Mouse (Mus musculus): Measurements from ENCODE around the gene Adck2. TPM values are rescaled to one million over a fixed set of nuclear protein-coding genes. Genes with fewer than 3 reads are reported as not detected.

Adck2 gene
- polyA plus RNA-seq, 1 experiment, result 26.2 TPM

- Histone ChIP-seq H3K27ac (ENCODE audit: insufficient read depth, low read length) (no peak overlapping the region), H3K4me3 (ENCODE audit: insufficient read depth, low read length) (no peak overlapping the region), H3K4me1 (ENCODE audit: control insufficient read depth, insufficient read depth, low read length) (peaks cover 2% of the 10 kb centered on the region)
- TF ChIP-seq CTCF (IDR thresholded peaks at IDR 0.05; ENCODE audit: extremely low read depth, insufficient read depth, low read length), result no peak
- no peak for TF ChIP-seq POLR2A (IDR thresholded peaks at IDR 0.05; ENCODE audit: extremely low read depth, insufficient read depth, low read length)
Observed at GRCm38 (mm10) chr6:39606862-39607261, 33.2 kb downstream of the Adck2 start.

GRCm38 (mm10) chr6:39607365-39607764, 33.7 kb downstream of the Adck2 start:
- Histone ChIP-seq H3K27ac (ENCODE audit: insufficient read depth, low read length) (no peak overlapping the region), H3K4me1 (ENCODE audit: control insufficient read depth, insufficient read depth, low read length) (peaks cover 2% of the 10 kb centered on the region), H3K4me3 (ENCODE audit: insufficient read depth, low read length) (no peak overlapping the region)
- TF ChIP-seq CTCF (IDR thresholded peaks at IDR 0.05; ENCODE audit: extremely low read depth, insufficient read depth, low read length) (no peak), POLR2A (IDR thresholded peaks at IDR 0.05; ENCODE audit: extremely low read depth, insufficient read depth, low read length) (no peak)

- no peak overlapping the region for H3K27ac ChIP-seq (ENCODE audit: insufficient read depth, low read length)
- TF ChIP-seq CTCF (IDR thresholded peaks at IDR 0.05; ENCODE audit: extremely low read depth, insufficient read depth, low read length) (no peak), POLR2A (IDR thresholded peaks at IDR 0.05; ENCODE audit: extremely low read depth, insufficient read depth, low read length) (no peak)
- H3K4me3 ChIP-seq (ENCODE audit: insufficient read depth, low read length), result no peak overlapping the region
- H3K4me1 ChIP-seq (ENCODE audit: control insufficient read depth, insufficient read depth, low read length), result peaks cover 2% of the 10 kb centered on the region
Observed at GRCm38 (mm10) chr6:39610207-39610606, 36.5 kb downstream of the Adck2 start.

- TF ChIP-seq POLR2A (IDR thresholded peaks at IDR 0.05; ENCODE audit: extremely low read depth, insufficient read depth, low read length), result no peak
- no peak for TF ChIP-seq CTCF (IDR thresholded peaks at IDR 0.05; ENCODE audit: extremely low read depth, insufficient read depth, low read length)
- H3K27ac ChIP-seq (ENCODE audit: insufficient read depth, low read length), result no peak overlapping the region
- no peaks in the 10 kb centered on the region; the same call in 1 of the 2 replicates for H3K4me1 ChIP-seq (ENCODE audit: control insufficient read depth, insufficient read depth, low read length)
- H3K4me3 ChIP-seq (ENCODE audit: insufficient read depth, low read length), result no peak overlapping the region
Observed at GRCm38 (mm10) chr6:39611296-39611695, 37.6 kb downstream of the Adck2 start.

Other genes starting within 250 kb of the Adck2 start
- 32.7 and 36.3 TPM in 2 replicates for gene Slc37a3, start 196.2 kb upstream of the Adck2 start, polyA plus RNA-seq (2012; rRNA removed)
- gene Rab19, start 192.7 kb upstream of the Adck2 start, polyA plus RNA-seq (2012; rRNA removed), result 0.08 TPM in 1 of 2 replicates, not detected in the other
- gene Mkrn1, start 153.4 kb upstream of the Adck2 start, polyA plus RNA-seq (2012; rRNA removed), result 105 and 109 TPM in 2 replicates
- gene Dennd2a, start 16.0 kb upstream of the Adck2 start, polyA plus RNA-seq (2012; rRNA removed), result 13.1 and 14.0 TPM in 2 replicates
- 0.81 and 1.9 TPM in 2 replicates for gene Gm42420, start 11.9 kb downstream of the Adck2 start, polyA plus RNA-seq (2012; rRNA removed)
- gene Ndufb2, start 18.7 kb downstream of the Adck2 start, polyA plus RNA-seq (2012; rRNA removed), result 239 and 266 TPM in 2 replicates
- gene Braf, start 151.6 kb downstream of the Adck2 start, polyA plus RNA-seq (2012; rRNA removed), result 38.5 and 39.1 TPM in 2 replicates
- gene Mrps33, start 237.1 kb downstream of the Adck2 start, polyA plus RNA-seq (2012; rRNA removed), result 305 and 307 TPM in 2 replicates